Mouse (Mus musculus) embryonic facial prominence, embryonic 10.5 days (tissue): ENCODE data around the gene Zbtb20. TPM values are rescaled to one million over a fixed set of nuclear protein-coding genes. Genes with fewer than 3 reads are reported as not detected.

Source experiments
- DNase-seq: peaks from one replicate; pipeline ENCODE4 v3.0.0-alpha.2; 2017; ENCODE audit warnings: low spot score
- H3K27ac ChIP-seq: fragments of 300-500 bp; sonication (generic); replicated peaks from 2 replicates; pipeline ENCODE4 v1.5.1; 2016; ENCODE audit warnings: mild to moderate bottlenecking
- H3K27me3 ChIP-seq: fragments of 300-500 bp; sonication (generic); replicated peaks from 2 replicates; pipeline ENCODE4 v1.6.1; 2016; ENCODE audit warnings: low read depth, mild to moderate bottlenecking; ENCODE audit not compliant: poor library complexity, severe bottlenecking
- H3K36me3 ChIP-seq: fragments of 300-500 bp; sonication (generic); replicated peaks from 2 replicates; pipeline ENCODE4 v1.6.1; 2016; ENCODE audit warnings: mild to moderate bottlenecking, moderate library complexity
- H3K4me1 ChIP-seq: fragments of 300-500 bp; sonication (generic); 2 replicates; pipeline ENCODE4 v1.6.1; 2016
- H3K4me3 ChIP-seq: fragments of 300-500 bp; sonication (generic); 2 replicates; pipeline ENCODE4 v1.5.1; 2016; ENCODE audit warnings: mild to moderate bottlenecking, moderate library complexity
- H3K9me3 ChIP-seq: fragments of 300-500 bp; sonication (generic); 2 replicates; pipeline ENCODE4 v1.6.1; 2016; ENCODE audit warnings: mild to moderate bottlenecking
- WGBS: fragments of 180-500 bp; shearing (Covaris S2); methylation state at CpG from one replicate; pipeline ENCODE4 v1.1.7; 2016; 5-methylcytosine and 5-hydroxymethylcytosine counted together
- microRNA counts: library from miRNA; unstranded; fragments of <30 nt; microRNA quantifications from one replicate; lab custom pipeline; 2017
- microRNA-seq: library from miRNA; unstranded; fragments of <30 nt; microRNA quantifications from one replicate; pipeline ENCODE4, GENCODE M21; 2017
- polyA plus RNA-seq: library from polyadenylated mRNA; unstranded; fragments of >200 nt; fragmentation: Nextera tagmentation; extraction: Ambion mirVana; gene quantifications from 2 replicates; pipeline ENCODE4 v1.2.1, GENCODE M21; 2016

The Zbtb20 gene
- polyA plus RNA-seq, 1 experiment from 2014 or later, result 20.1 TPM

DNA sequence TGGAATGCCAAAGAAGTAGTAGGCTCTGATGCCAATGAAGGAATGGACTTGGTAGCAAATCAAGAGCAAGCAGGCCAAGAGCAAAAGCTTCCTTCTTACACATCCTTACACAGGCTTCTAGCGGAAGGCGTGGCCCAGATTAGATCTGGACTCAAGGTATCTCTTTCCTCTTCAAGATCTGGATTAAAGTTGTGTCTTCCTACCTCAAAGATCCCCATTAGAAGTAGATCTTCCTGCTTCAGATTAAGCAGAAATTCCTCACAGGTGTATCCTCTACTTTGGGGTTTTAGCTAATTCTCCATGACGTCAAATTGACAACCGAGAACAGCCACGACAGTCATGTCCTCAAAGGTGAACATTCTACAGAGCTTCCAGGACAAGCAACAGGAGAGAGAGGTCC, 816.1 kb downstream of the Zbtb20 start:
- 93% methylated on average over 5 of the region's 5 CpGs for WGBS
- Histone ChIP-seq H3K4me3 (no peak overlapping the region), H3K36me3 (no peaks in the 10 kb centered on the region), H3K27ac (no peak overlapping the region), H3K9me3 (no peaks in the 10 kb centered on the region), H3K27me3 (no peaks in the 10 kb centered on the region), H3K4me1 (no peaks in the 10 kb centered on the region)
- DNase-seq, result no peak

MicroRNAs within 50 kb of the gene (microRNA counts, 519-probe panel; counts per million panel counts)
- microRNA mmu-miR-568 (lab: Ali Mortazavi, UCI), result 188 counts per million, percentile 57 among the panel's probes with 10 or more counts

Small RNA genes lying within 50 kb of the gene (microRNA-seq; reads per million reads assigned to microRNA genes)
- gene Mir568, result not detected
